Mouse (Mus musculus) C2C12 (cell line): Measurements from ENCODE around the gene Vkorc1.

Experiments
- CTCF ChIP-seq: IDR thresholded peaks from one replicate; pipeline ENCODE4 v1.5.1; 2011; ENCODE audit not compliant: control insufficient read depth, insufficient read depth, insufficient read length
- USF1 ChIP-seq: IDR thresholded peaks from one replicate; pipeline ENCODE4 v1.6.1; 2011; ENCODE audit warnings: low read depth, mild to moderate bottlenecking, control low read depth, moderate library complexity

DNA sequence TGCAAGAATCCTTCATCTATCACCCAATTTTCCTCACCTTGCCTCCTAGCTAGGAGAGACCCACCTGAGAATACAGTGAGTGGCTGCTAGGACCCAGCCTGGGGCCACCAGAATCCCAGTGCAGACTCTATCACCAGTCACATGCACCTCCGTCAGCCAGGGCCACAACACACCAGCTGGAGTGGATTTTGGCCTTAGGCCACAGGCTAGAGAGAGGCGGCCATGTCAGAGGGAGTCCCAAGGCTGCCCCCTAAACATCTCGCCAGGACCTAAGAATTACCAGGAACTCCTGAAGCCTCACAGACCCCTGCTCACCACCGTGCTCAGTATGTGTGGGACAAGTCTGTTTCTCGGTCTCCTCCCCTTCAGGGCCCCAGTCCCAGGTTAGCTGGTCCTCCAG, 38.7 kb upstream of the Vkorc1 start:
- TF ChIP-seq USF1 (no peak), CTCF (no peak)
